Mouse (Mus musculus) spleen, postnatal 36 days (tissue): ENCODE data around the gene Skap2.

Experiments
- DNase-seq, 2 experiments: peaks; one replicate each; pipeline ENCODE4 v3.0.0; 2022; ENCODE audit warnings: low spot score in 2 of 2, mixed read lengths in 1 of 2

Skap2 gene

DNA sequence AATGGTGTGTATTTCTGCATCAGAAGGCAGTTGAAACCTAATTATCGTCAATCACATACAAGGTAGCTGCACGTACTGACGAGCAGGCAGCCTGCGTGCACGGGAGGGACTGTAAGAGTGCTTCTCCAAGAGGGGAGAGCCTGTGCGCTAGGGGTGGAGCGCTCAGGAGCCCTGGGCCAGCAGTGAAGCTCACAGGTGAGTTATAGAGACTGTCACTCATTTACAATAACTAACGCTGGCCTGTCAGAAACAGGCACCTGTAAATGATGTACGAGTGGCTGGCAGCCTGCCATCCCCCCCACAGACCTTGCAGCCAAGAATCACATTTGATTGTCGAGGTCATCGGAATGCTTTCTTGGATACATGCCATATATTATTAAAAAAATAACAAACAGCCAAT, 168.2 kb downstream of the Skap2 start:
- no peak for DNase-seq

DNA sequence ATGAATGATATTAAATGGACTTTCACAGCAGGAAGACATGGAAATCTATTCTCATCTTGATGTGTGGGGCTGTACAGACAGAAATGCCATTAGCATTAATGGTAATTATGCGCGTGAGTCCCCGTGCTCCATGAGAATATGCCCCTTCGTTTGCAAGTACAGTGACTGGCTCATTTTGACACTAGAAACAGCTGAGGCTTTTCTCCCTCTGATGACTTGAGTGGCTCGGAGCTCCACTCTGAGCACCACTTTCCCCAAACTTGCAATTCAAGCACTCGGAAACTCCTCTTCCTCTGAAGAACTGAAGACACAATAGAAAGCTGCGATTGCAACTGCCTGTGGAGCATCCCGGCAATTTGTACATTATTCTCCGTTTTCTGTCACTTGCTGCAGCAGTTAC, 169.3 kb downstream of the Skap2 start:
- DNase-seq: no peak

DNA sequence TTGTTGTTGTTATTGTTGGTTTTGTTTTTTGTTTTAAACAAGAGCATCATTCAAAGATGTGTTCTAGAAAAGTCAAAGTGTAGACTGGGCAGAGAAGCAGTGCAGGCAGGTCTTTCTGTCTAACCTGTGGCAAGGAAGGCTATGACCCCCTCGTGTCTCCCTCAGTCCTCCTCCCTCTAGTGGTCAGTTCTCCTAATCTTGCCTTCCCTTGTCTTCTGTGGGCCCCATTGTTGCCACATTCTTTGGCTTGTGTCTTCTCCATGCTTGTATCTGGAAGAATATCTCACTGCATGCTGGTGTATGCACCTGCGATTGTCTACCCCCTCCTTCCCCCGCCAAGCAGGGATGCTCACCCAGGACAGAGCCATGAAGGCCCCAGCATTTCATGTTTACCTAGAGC, 174.2 kb downstream of the Skap2 start:
- no peak for DNase-seq

DNA sequence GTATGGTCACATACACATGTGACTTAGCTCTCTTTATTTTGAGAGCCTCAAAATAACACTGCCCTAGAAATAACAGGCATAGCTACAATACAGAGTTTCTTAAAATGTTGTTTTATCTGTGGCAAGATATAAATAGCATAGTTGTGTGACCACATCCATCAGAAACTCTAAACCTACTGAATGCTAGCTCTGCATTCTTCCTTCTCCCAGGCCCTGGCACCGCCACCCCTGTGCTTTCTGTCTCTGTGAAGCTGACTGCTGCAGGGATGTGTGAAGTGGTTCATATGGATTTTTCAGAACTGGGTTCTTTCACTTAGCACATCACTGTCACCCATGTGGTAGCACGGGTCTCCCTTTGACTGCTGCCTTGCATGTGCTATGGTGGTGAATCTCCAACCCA, 179.0 kb downstream of the Skap2 start:
- no peak for DNase-seq

DNA sequence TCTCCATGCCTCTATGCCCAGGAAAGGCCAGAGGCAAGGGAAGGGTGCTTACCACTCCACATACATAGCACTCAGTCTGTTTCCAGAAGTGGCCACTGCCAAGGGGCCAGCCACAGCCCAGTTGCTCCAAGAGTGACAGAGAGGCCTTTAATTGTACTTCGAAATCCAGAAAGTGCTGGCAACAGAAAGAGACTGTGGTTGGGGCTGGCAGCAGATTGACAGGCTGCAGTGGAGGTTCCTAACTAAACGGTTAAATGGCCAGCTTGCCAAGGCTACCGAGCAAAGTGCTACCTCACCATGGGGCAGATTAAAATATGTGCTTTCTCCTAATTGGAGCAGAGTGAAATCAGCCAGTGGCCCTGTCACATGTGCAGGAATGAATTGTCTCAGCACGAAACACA, 186.7 kb downstream of the Skap2 start:
- DNase-seq: no peak

DNA sequence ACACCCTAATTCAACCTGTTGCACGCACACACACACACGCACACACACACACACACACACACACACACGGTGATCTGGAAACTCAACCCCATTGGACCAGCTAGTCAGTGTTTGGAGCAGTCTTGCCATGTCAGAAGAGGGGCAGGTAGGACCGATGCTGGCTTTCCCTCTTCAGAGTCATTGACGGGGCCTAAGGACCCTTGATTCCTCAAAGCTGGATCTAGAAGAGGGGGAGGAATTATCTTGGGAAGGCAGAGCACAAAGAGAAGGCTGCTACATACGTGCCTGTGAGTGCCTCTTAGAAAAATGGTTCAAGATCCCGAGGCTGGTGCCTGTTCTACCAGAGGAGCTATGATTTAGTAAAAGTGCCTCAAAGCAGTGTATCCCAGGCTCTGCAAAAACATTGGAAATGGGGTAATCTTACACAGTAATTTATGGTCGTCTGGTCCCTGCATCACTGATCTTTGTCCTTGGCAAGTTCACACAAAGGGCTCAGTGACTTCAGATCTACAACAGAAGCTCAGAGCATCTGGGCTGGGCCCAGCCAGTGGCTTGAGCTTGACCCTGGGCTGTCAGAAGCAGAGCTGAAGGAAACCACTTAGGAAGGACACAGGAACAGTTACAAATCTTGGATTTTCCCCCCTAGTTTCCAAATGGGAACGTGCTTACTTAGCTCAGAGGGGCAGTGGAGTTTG, 188.1 kb downstream of the Skap2 start:
- DNase-seq: no peak

DNA sequence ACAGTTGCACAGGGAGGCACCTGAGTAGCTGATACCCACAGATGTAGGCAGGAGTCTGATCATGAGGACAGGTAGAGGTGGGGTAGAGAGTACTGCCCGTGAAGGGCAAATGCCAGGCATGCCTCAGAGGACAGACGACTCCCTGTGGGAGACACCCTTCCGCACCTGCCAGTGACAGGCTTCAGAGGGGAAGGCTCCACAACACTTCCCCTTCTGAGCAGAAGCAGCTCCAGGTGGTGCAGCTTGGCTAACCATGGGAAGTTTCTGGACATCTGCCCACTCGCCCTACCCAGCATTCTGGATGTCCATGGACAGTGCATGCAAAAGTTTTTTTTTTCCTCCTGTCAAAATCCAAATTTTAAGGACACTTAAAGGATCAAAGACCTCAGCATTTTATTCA, 190.3 kb downstream of the Skap2 start:
- DNase-seq: no peak

DNA sequence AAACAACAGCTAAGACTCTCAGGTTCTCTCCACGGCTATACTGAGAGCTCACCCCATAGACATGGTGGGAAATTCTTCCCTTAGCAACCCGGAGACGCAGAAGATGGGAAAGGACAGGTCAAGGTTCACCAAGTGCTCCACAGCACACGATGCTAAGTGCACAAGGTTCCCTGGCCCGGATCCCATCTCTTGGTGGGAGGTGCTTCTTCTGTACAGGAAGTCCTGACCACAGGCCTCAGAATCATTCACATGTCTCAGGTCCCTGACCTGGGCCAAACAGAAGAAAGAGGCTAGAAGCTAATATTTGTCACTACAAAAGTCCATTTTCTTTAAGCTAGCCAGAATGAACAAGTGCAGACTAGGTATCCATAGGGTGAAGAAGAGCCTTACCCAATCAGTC, 191.5 kb downstream of the Skap2 start:
- no peak for DNase-seq

DNA sequence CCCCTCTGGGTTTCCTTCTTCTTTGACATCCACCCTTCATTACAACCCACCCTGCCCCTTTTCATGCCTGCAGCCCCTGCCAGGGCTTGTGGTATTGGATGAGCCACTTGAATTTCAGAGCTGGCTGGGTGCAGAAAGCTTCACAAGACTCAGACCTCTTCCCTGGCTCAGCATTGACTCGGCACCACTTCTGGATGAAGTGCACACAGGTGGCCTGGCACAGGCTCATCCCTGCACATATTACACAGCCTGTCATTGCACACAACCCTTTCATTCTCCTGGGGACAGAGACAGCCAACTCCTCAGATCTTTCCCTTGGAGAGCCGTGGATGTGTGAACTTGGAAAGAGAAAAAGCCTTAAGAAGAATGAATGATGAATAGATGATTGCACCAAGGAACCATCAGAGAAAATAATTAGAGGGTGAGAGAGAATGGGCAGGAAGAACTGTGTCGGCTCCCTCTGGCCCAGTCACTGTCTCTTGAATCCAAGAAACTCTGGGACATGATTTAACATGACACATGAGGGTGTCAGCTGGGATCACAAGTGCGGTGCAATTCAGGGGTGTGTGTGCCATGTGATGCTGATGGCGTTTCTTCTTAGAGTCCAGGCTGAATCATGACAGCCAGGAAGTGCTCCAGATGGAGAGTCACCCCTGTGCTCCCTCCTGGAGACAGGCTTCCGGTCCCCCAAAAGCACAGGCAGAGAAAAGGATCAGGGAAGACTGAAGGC, 195.3 kb downstream of the Skap2 start:
- DNase-seq: no peak

DNA sequence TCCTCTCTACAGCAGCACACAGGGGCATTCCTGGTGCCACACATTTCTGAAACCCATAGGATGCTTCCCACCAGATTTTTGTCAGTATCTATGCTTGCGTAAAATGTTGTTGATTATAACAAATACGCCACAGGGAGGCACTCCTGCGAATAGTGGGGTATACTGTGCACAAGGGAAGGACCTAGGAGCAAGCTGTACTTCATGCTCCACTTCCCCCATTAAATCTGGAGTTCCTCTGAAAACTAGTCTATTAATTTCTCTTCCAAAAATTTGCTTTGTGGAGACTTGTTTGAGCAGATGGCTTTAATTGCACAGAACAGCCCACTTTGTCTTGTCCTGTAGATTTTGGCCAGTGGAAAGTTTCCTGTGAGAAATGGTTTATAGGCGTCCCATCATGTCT, 201.4 kb downstream of the Skap2 start:
- no peak for DNase-seq

DNA sequence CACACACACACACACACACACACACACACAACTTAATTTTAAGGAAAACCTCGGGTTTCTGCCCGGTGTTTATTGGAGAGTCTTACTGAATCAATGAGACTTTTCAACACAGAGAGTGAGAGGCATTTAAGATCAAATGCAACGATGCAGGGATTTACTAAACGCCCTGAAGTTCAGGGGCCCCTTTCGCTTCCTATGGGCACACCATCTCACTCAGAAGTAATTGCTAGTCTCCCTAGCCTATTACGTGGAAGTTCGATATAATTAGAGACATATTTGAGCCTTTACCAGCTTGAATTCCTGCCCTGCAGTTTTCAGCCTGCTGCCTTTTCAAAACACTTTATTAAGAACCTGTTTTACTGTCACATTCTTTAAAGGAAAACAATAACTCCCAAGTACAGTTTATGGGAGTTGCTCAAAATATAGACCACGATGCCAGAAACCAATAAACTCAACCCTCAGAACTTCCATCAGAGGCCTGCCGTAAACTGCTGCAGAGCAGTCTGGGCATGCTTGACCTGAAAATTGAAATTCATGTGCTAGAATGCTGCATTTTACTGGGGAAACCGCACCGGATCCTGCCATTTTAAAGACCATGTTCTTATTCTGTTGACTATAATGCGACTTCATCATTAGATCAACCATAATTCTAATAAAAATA, 203.1 kb downstream of the Skap2 start:
- no peak for DNase-seq

DNA sequence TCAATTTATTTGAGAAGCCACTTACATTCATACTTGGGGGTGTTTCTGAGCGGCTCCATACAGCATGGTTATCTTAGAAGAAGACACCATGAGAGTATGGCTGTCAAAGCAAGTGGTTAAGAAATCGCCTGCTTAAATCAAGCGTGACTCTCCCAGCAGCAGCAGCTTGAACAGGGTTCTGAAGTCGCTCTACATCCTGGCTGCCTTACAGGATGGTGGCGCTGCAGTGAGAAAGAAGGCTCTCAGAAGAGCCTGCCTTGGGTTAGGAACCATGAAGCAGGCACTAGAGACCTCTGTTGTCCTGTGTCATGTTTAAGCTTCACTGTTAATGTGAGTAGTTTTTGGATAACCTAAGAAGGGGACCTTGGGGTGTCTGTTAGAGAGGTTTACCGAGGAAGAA, 204.3 kb downstream of the Skap2 start:
- no peak for DNase-seq
